Mouse (Mus musculus): ENCODE data around the gene Apbb2.

DNA sequence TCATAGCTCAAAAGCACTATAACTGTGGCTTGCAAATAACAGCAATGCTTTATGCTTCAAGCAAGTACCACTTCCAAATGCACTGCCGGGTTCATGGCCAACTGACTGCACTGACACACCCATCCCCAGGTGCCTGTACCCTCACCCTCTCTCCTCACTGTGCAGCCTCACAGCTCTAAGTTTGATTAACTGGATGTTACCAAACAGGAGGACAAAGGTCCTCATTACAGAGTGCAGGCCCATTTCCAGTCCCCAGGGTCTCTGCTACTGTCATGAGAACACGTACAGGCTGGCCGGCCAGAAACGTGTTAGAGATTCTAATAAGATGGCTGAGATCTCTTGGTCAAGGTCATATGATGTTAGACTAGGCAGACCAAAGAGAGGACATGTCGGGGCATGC is 147.7 kb downstream of the Apbb2 start:
- TF ChIP-seq GATA1 (IDR thresholded peaks at IDR 0.05; ENCODE audit: borderline replicate concordance, low read length) = no peak
- TF ChIP-seq FLI1 (IDR thresholded peaks at IDR 0.05; ENCODE audit: low read length) = no peak
